Mouse (Mus musculus) G1E-ER4 (cell line): Measurements from ENCODE around the gene Ifitm2. TPM values are rescaled to one million over a fixed set of nuclear protein-coding genes. Genes with fewer than 3 reads are reported as not detected.
A peak's percentile ranks its signal among the peaks of the same experiment; 100 is the strongest.

Experiments used
- GATA1 ChIP-seq: IDR thresholded peaks from one replicate; pipeline ENCODE4 v1.8.0; 2012; ENCODE audit warnings: low read length, inconsistent platforms
- polyA plus RNA-seq: library from polyadenylated mRNA; stranded (reverse); fragments of >175 nt; gene quantifications from 2 replicates; pipeline ENCODE4 v1.2.3, GENCODE M21; 2012

Ifitm2 gene
- polyA plus RNA-seq: 234 and 285 TPM in 2 replicates

- no peak for TF ChIP-seq GATA1
These were observed at the start of gene Ifitm2, which contains the start of gene Gm45717 for GRCm38 (mm10) chr7:140955758-140956555. TSS of gene Ifitm2 (minus strand) at chr7:140955987. TSS of gene Gm45717 (minus strand) at chr7:140955937.

DNA sequence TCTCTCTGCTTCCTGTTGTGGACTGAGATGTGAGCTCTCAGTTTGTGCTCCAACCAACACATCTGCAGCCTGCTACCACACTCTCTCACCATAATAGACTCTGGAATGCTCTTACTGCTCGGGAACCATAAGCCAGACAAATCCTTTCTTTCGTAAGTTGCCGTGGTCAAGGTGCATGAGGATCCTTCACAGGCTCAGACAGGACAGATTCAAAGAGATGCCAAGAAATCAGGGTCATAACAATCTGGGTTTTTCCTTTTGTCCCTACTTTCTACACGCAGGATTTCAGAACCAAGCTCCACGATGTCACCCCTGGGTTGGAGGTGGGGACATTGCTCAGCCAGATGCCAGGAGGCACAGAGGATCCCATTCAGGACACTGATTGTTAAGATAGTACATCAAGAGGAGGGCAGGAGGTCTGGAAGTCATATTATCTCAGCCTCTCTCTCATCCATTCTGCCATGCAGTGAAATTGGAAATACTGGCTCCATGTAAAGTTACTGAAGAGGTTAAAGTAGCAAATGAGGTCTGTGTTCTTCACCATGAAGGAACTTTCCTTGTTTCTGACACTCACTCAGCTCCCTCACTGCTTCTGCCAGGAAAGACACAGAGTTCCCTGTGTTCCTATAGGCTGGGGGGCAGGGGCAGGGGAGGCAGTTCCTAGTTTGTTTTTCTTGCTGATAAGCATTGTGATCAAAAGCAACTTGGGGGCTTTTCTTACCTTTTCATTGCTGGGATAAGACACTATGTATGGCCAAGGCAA, 47.6 kb upstream of the Ifitm2 start:
- no peak for TF ChIP-seq GATA1

- no peak for TF ChIP-seq GATA1
These were observed 45.3 kb upstream of the Ifitm2 start for GRCm38 (mm10) chr7:141000881-141001708.

- TF ChIP-seq GATA1: no peak
These were observed 43.3 kb upstream of the Ifitm2 start for GRCm38 (mm10) chr7:140998853-140999700.

DNA sequence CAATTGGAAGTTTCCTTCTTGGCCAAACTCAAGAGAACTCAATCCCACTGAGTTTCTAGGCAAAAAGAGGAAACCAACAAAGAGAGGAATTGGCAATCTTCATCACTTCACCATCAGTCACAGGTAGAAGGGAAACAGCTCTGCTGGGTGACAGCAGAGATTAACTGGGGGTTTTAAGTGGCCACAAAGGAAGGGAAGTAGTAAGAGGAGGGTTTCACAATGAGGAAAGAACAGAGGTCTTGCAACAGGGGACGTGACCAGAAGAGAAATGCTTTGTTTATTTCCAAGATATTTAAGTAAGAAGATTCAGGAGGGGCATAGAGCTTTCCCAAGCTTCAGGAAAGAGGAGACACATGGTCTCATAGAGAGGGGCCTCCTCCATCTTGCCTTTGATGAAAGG, 42.0 kb upstream of the Ifitm2 start:
- TF ChIP-seq GATA1: no peak

GRCm38 (mm10) chr7:140991117-140991689, 35.4 kb upstream of the Ifitm2 start:
- no peak for TF ChIP-seq GATA1

DNA sequence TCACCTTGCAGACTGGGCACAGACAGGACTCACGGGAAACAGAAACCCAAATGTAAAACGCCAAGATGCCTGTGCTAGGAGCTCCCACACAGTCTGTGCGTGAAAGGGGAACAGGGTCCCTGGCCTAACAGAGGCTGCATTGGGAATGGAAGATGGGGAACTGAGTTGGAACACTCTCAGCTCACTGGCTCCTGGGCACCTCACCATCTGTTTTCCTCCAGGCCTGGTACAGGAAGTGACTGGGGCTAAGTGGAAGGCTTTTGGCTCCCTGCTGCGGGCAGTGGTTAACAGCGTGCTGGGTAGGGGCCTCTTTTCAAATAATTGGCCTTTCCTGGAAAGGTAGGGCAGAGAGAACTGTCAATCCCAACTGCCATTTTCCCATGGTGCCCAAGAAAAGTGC, 34.8 kb upstream of the Ifitm2 start:
- TF ChIP-seq GATA1: no peak

DNA sequence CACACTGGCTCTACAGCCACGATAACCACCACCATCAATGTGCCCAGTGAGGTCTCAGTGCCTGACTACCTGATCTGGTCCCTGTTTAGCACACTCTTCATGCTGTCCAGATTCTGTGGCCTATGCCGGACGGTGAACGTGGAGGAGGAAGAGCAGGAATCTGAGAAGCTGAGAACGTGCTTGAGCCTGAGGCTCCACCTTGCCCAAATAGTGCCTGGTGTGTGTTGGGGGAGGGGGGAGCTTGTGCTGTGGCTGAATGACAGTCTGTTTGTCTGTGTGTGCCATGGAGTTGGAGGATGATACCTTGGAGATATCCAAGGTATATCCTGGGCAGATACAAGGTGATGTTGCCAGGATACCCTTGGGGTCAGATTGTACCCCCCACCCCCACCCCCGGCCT, 34.4 kb upstream of the Ifitm2 start:
- TF ChIP-seq GATA1: no peak

GRCm38 (mm10) chr7:140989022-140989421, 33.2 kb upstream of the Ifitm2 start:
- TF ChIP-seq GATA1: no peak

DNA sequence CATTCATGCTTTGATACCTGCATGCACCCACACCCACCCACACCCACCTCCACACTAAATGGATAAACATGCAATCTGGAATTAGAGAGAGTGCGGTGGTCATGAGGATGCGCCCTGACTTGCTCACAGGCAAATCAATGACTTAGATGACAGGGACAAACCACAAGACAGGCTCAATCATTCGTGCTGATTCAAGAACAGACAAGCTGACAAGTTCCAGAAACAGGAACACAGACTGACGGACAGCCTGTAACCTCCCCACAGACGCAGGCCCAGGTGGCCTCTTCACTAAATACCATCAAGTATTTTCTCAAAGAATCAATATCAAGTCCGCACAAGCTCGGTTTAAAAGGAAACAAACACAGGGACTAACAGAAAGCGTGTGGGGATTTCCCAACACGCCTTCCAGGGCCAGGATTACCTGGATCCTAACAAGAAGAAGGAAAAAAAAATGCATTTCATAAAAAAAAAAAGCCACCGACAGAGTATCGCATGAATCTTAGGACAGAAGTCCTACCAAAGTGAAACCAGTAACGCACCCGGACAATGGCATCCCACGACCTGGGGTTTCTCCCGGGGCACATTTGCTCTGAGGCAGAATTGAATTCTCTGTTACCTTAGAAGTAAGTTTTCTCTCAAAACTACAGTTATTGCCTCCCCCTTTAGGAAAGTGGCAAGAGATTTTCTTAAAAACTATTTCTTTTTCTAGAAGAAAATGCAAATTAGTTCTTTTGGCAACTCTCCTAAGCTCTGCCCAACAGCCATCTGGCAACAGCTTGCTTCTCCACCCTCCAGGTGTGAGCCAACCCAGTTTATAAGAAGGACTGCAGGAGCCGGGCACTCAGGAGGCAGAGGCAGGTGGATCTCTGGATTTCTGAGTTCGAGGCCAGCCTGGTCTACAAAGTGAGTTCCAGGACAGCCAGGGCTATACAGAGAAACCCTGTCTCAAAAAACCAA, 31.7 kb upstream of the Ifitm2 start:
- no peak for TF ChIP-seq GATA1

DNA sequence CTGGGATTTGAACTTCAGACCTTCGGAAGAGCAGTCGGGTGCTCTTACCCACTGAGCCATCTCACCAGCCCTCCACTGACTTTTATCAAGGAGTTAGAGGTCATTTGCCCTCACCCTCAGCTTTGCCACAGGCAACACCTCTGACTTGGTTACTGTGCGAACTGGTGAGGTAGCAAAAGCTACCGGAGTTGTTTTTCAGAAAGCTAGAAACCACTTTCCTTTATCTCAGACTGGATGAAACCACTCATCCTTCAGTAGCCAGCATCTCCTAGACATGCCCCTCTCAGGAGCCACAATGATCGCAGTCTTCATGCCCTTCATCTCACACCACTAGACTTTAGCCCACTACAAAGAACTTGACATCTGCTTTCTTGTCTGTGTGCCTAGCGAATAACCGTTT, 27.2 kb upstream of the Ifitm2 start:
- no peak for TF ChIP-seq GATA1

- TF ChIP-seq GATA1: peak; percentile 37
These were observed 25.9 kb upstream of the Ifitm2 start for GRCm38 (mm10) chr7:140981704-140982103.

- no peak for TF ChIP-seq GATA1
These were observed 19.7 kb upstream of the Ifitm2 start for GRCm38 (mm10) chr7:140975465-140975864.
